Mouse (Mus musculus) CH12.LX (cell line): ENCODE measurements around the gene Gm2a. TPM values are rescaled to one million over a fixed set of nuclear protein-coding genes. Genes with fewer than 3 reads are reported as not detected.
A peak's percentile ranks its signal among the peaks of the same experiment; 100 is the strongest.

Source experiments
- DNase-seq: peaks from one replicate; pipeline ENCODE4 v3.0.0-alpha.2; 2013; ENCODE audit errors: extremely low read depth
- H3K27ac ChIP-seq: 2 replicates; pipeline ENCODE4 v1.5.1; 2012; ENCODE audit warnings: low read depth, mild to moderate bottlenecking, control low read depth, moderate library complexity; ENCODE audit not compliant: insufficient read depth
- H3K27me3 ChIP-seq: replicated peaks from 2 replicates; pipeline ENCODE3; 2012; ENCODE audit warnings: inconsistent platforms
- H3K36me3 ChIP-seq, 2 experiments: replicated peaks in 1 of 2; 2 replicates each; pipeline versions ENCODE3 to v1.6.1; 2012; ENCODE audit warnings: inconsistent platforms in 1 of 2, low read length in 1 of 2, mild to moderate bottlenecking in 1 of 2, mixed read lengths in 1 of 2, moderate library complexity in 1 of 2; ENCODE audit not compliant: control insufficient read depth in 1 of 2, insufficient read depth in 1 of 2
- H3K4me1 ChIP-seq, 2 experiments: 2 replicates each; pipeline ENCODE4 v1.6.1; 2012; ENCODE audit warnings: inconsistent platforms in 1 of 2, moderate library complexity in 1 of 2; ENCODE audit not compliant: insufficient read depth in 2 of 2, control insufficient read depth in 1 of 2
- H3K4me2 ChIP-seq: 2 replicates; pipeline ENCODE4 v1.6.1; 2012; ENCODE audit warnings: low read depth, mild to moderate bottlenecking, control low read depth; ENCODE audit not compliant: poor library complexity, insufficient read depth, severe bottlenecking
- H3K4me3 ChIP-seq, 3 experiments: fragments of 150-350 bp in 1 of 3; sonication (generic) in 1 of 3; replicated peaks in 1 of 3; 2 replicates each; pipeline versions ENCODE3 to v1.5.1; 2011 to 2012; ENCODE audit warnings: low read depth in 2 of 3, low read length in 2 of 3, mild to moderate bottlenecking in 2 of 3, moderate library complexity in 2 of 3, control low read depth in 1 of 3, improper control_type of control experiment in 1 of 3, inconsistent platforms in 1 of 3, mixed read lengths in 1 of 3; ENCODE audit not compliant: poor library complexity in 1 of 3
- H3K79me2 ChIP-seq: replicated peaks from 2 replicates; pipeline ENCODE4 v1.6.1; 2012; ENCODE audit warnings: mild to moderate bottlenecking, moderate library complexity; ENCODE audit not compliant: control insufficient read depth, poor library complexity, insufficient read depth, severe bottlenecking; ENCODE audit errors: extremely low read depth
- H3K9ac ChIP-seq: 2 replicates; pipeline ENCODE4 v1.6.1; 2012; ENCODE audit warnings: low read depth, mild to moderate bottlenecking, control low read depth, moderate library complexity; ENCODE audit not compliant: insufficient read depth
- H3K9me3 ChIP-seq: replicated peaks from 2 replicates; pipeline ENCODE3; 2012; ENCODE audit warnings: low read length, inconsistent platforms, mixed read lengths
- BHLHE40 ChIP-seq: IDR thresholded peaks from 2 replicates; pipeline ENCODE4 v1.6.1; 2011; ENCODE audit warnings: mild to moderate bottlenecking, low read depth, low read length, improper control_type of control experiment
- CHD1 ChIP-seq: IDR thresholded peaks from 2 replicates; pipeline ENCODE4 v1.6.1; 2012; ENCODE audit warnings: low read depth, low read length, improper control_type of control experiment, inconsistent platforms
- CHD2 ChIP-seq: IDR thresholded peaks from 2 replicates; pipeline ENCODE4 v1.6.1; 2011; ENCODE audit warnings: low read length, improper control_type of control experiment
- E2F4 ChIP-seq: IDR thresholded peaks from 2 replicates; pipeline ENCODE4 v1.6.1; 2011; ENCODE audit warnings: low read depth, low read length, improper control_type of control experiment; ENCODE audit not compliant: insufficient replicate concordance
- EP300 ChIP-seq: IDR thresholded peaks from 2 replicates; pipeline ENCODE4 v1.6.1; 2011; ENCODE audit warnings: low read length, improper control_type of control experiment
- GABPA ChIP-seq: IDR thresholded peaks from 2 replicates; pipeline ENCODE4 v1.6.1; 2012; ENCODE audit warnings: low read depth, low read length, improper control_type of control experiment, inconsistent platforms; ENCODE audit not compliant: insufficient replicate concordance
- IRF4 ChIP-seq: IDR thresholded peaks from 2 replicates; pipeline ENCODE4 v1.6.1; 2014; ENCODE audit warnings: low read depth, mild to moderate bottlenecking, inconsistent platforms, low read length, improper control_type of control experiment
- JUN ChIP-seq: IDR thresholded peaks from 2 replicates; pipeline ENCODE4 v1.6.1; 2011; ENCODE audit warnings: low read depth, mild to moderate bottlenecking, low read length, improper control_type of control experiment, moderate library complexity; ENCODE audit not compliant: insufficient read depth
- JUND ChIP-seq: conservative IDR thresholded peaks from 2 replicates; pipeline ENCODE4 v1.6.1; 2011; ENCODE audit warnings: low read depth, low read length, improper control_type of control experiment
- MAX ChIP-seq: IDR thresholded peaks from 2 replicates; pipeline ENCODE4 v1.6.1; 2011; ENCODE audit warnings: low read length, improper control_type of control experiment
- MAZ ChIP-seq: IDR thresholded peaks from 2 replicates; pipeline ENCODE4 v1.6.1; 2012; ENCODE audit warnings: low read depth, mild to moderate bottlenecking, inconsistent platforms, low read length, improper control_type of control experiment, moderate library complexity
- MEF2A ChIP-seq: IDR thresholded peaks from 2 replicates; pipeline ENCODE4 v1.6.1; 2014; ENCODE audit warnings: low read depth, mild to moderate bottlenecking, inconsistent platforms, low read length, improper control_type of control experiment, borderline replicate concordance
- MXI1 ChIP-seq: IDR thresholded peaks from 2 replicates; pipeline ENCODE4 v1.6.1; 2011; ENCODE audit warnings: mild to moderate bottlenecking, low read depth, low read length, improper control_type of control experiment
- POLR2A ChIP-seq: IDR thresholded peaks from 2 replicates; pipeline ENCODE4 v1.6.1; 2011; ENCODE audit warnings: low read depth, mild to moderate bottlenecking, improper control_type of control experiment, low read length
- RAD21 ChIP-seq: IDR thresholded peaks from 2 replicates; pipeline ENCODE4 v1.6.1; 2011; ENCODE audit warnings: low read depth, mild to moderate bottlenecking, low read length, improper control_type of control experiment, moderate library complexity
- SIN3A ChIP-seq: IDR thresholded peaks from 2 replicates; pipeline ENCODE4 v1.6.1; 2012; ENCODE audit warnings: low read length, improper control_type of control experiment, inconsistent platforms
- UBTF ChIP-seq: IDR thresholded peaks from 2 replicates; pipeline ENCODE4 v1.6.1; 2012; ENCODE audit warnings: low read depth, mild to moderate bottlenecking, inconsistent platforms, low read length, improper control_type of control experiment, moderate library complexity
- USF1 ChIP-seq: IDR thresholded peaks from 2 replicates; pipeline ENCODE4 v1.6.1; 2014; ENCODE audit warnings: low read depth, mild to moderate bottlenecking, inconsistent platforms, low read length, improper control_type of control experiment
- USF2 ChIP-seq: conservative IDR thresholded peaks from 2 replicates; pipeline ENCODE4 v1.6.1; 2011; ENCODE audit warnings: low read depth, low read length, improper control_type of control experiment
- ZKSCAN1 ChIP-seq: IDR thresholded peaks from 2 replicates; pipeline ENCODE4 v1.6.1; 2012; ENCODE audit warnings: low read depth, inconsistent platforms, low read length, improper control_type of control experiment, borderline replicate concordance
- ZNF384 ChIP-seq: IDR thresholded peaks from 2 replicates; pipeline ENCODE4 v1.6.1; 2012; ENCODE audit warnings: low read depth, low read length, improper control_type of control experiment, inconsistent platforms
- dilution Hi-C: fragments of 300-500 bp; cut with MboI; formaldehyde crosslinking; loops from 2 replicates; pipeline ENCODE4 v1.14.3; 2020; ENCODE audit warnings: low sequenced_read_pairs; ENCODE audit not compliant: extremely low pct_unique_long_range_greater_than_20kb, extremely low pct_ligation_motif_present
- in situ Hi-C: fragments of 300-500 bp; cut with MboI; formaldehyde crosslinking; loops from 3 replicates; pipeline ENCODE4 v1.14.3; 2019; ENCODE audit warnings: low sequenced_read_pairs, low pct_ligation_motif_present, low pct_unique_long_range_greater_than_20kb, mixed read lengths
- polyA plus RNA-seq: library from polyadenylated mRNA; unstranded; fragments of >175 nt; gene quantifications from 2 replicates; pipeline ENCODE4 v1.2.1, GENCODE M21; 2012; ENCODE audit warnings: low read depth; ENCODE audit not compliant: insufficient read length
- total RNA-seq, 2 experiments: library from RNA; depleted of rRNA; stranded (reverse); fragments of 300-350 nt in 1 of 2; fragments of >200 nt in 1 of 2; gene quantifications; 2 replicates each; pipeline ENCODE4 v1.2.3; 2012 to 2014

Gm2a gene
- total and polyA plus RNA-seq, 3 experiments, result 10.0 to 26.5 (median 25.6) TPM

DNA sequence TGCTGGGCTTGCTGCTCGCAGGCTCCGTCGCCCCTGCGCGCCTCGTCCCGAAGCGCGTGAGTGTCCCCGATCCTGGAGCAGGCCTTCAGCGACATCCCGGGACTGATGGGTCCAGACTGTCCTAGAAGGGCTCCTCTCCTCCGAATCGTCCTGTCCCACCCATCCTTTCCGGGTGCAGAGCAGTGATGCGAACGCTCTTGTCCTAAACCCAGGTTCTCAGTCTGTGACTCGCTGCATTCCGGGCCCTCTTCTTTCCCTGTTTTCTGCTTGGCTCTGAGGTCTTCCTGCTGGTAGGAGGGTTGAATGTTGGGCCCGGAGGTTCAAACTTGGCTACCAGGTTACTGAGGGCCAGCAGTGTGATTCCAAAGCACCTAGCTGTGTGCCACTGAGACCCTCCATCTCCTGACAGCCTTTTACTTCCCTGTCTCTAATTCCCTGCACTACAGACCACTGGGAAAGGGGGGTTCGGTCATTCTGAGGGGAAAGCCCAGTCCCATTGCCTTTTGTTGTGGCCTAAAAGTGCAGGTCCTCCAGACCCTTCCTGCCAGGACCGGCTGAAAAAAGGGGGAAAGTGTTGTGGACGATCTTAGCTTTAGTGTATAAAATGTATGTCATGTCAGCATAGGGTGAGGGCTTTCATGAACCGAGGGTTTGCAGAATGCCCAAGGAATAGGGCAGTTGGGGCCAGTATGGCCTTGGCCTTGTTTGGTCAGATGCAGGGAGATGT, 437 bp downstream of the Gm2a start:
- peak overlapping the region; percentile 62 for H3K9ac ChIP-seq
- DNase-seq, result no peak
- TF ChIP-seq CHD1 (0 out of 2 replicates have a peak, but pooled peaks have one; percentile 8), E2F4 (no peak)
- H3K4me1 ChIP-seq, result peaks cover 14 to 38% of the 10 kb centered on the region in 2 experiments
- H3K9me3 ChIP-seq, result no peaks in the 10 kb centered on the region
- H3K79me2 ChIP-seq, result no peaks in the 10 kb centered on the region
- peak overlapping the region; percentile 71 for H3K4me2 ChIP-seq
- H3K27ac ChIP-seq, result no peak overlapping the region
- in situ Hi-C loops (no loop called here), dilution Hi-C loops (no loop called here)
- H3K27me3 ChIP-seq, result no peaks in the 10 kb centered on the region
- H3K36me3 ChIP-seq, result peaks cover 5 to 19% of the 10 kb centered on the region in 2 experiments
- peak overlapping the region; percentile 70 to 87 (median 71) for H3K4me3 ChIP-seq

DNA sequence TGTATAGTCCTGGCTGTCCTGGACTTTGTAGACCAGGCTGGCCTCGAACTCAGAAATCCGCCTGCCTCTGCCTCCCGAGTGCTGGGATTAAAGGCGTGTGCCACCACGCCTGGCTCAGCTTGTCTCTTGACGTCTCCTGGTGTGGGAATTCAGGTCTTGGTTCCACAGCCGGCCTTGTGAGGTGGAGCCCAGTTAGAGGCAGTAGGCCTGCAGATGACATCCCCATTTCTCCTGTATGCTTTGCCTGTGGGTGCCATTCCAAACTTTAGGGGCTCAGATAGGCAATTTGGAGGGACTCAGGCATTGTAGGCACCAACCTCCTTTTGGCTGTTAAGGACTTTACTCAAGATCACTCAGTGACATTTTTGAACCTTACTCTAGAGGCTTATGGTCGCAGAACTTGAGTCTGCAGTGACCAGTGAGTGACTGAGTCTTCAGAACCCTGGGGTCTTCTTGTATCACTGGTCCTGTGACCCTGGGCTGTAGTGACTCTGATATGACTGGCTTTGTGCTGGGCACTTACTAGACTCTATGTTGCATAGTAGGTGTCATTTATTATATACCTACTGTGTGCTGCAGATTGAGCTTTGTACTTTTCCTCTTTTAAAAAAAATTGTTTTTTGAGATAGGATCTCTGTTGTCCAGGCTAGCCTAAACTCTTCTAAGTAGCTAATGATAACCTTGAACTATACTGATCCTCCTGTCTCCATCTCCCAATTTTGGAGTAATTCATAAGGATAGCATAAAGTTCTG, 1.3 kb downstream of the Gm2a start:
- Histone ChIP-seq H3K4me1 (peaks cover 14 to 47% of the 10 kb centered on the region in 2 experiments), H3K9ac (peak overlapping the region; percentile 62; the same call in 1 of the 2 replicates), H3K27ac (no peak overlapping the region), H3K79me2 (no peaks in the 10 kb centered on the region), H3K36me3 (peaks cover 6 to 27% of the 10 kb centered on the region in 2 experiments), H3K4me3 (peak overlapping the region in 2 of 3 experiments; percentile 9 to 87), H3K4me2 (peak overlapping the region; percentile 71; the same call in 1 of the 2 replicates), H3K9me3 (no peaks in the 10 kb centered on the region), H3K27me3 (no peaks in the 10 kb centered on the region)
- DNase-seq, result no peak
- TF ChIP-seq JUND (0 out of 2 replicates have a peak, but pooled peaks have one; percentile 1), IRF4 (no peak), MEF2A (0 out of 2 replicates have a peak, but pooled peaks have one; percentile 2), SIN3A (peak; percentile 7; the same call in 1 of the 2 replicates), ZKSCAN1 (peak; percentile 91), RAD21 (no peak)
- dilution Hi-C loops (no loop called here), in situ Hi-C loops (no loop called here)

DNA sequence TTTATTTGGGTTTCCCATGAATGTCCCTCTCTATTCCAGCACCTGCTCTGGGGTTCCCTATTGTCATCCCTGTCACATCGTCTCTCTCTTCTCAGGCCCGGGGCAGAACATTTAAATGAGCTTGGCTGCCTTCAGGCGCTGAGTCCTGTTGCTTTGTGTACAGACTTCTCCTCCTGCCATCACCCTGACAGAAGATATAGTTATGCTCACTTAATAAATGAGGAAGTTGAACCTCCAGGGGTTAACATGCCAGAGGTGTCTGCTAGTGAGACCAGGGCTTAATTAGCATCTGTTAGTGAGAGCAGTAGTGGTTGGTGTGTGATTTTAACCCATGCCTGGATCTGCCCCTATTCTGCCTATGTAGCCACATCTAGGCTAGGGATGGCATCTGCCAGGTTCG, 2.0 kb downstream of the Gm2a start:
- peaks cover 14 to 49% of the 10 kb centered on the region in 2 experiments for H3K4me1 ChIP-seq
- H3K4me2 ChIP-seq, result peak overlapping the region; percentile 11
- H3K27ac ChIP-seq, result no peak overlapping the region
- in situ Hi-C loops (no loop called here), dilution Hi-C loops (no loop called here)
- peak overlapping the region in 2 of 3 experiments; percentile 6 to 12 for H3K4me3 ChIP-seq
- H3K9ac ChIP-seq, result no peak overlapping the region; the same call in 1 of the 2 replicates
- no peaks in the 10 kb centered on the region for H3K27me3 ChIP-seq
- peaks cover 8 to 34% of the 10 kb centered on the region in 2 experiments for H3K36me3 ChIP-seq
- no peaks in the 10 kb centered on the region for H3K79me2 ChIP-seq
- TF ChIP-seq SIN3A (peak; percentile 48; the same call in 1 of the 2 replicates), MEF2A (0 out of 2 replicates have a peak, but pooled peaks have one; percentile 22), POLR2A (no peak), MXI1 (no peak; the same call in 1 of the 2 replicates), ZNF384 (no peak), IRF4 (0 out of 2 replicates have a peak, but pooled peaks have one; percentile 19), BHLHE40 (peak; percentile 34; the same call in 1 of the 2 replicates), JUND (0 out of 2 replicates have a peak, but pooled peaks have one; percentile 4), EP300 (no peak), USF1 (no peak), JUN (no peak), MAZ (no peak), USF2 (no peak), ZKSCAN1 (no peak), UBTF (no peak), MAX (no peak), CHD2 (peak; percentile 46; the same call in 1 of the 2 replicates), GABPA (no peak)
- TF ChIP-seq, all 38 proteins: peak for 6
- peak; percentile 89 for DNase-seq
- no peaks in the 10 kb centered on the region for H3K9me3 ChIP-seq
